ENCODE assay signal across 13 mouse cellular contexts in genomic region chr4:26766235-26767228, GRCm38 (mm10).
DNase-seq lines count a peak whose midpoint lies in the region; ATAC-seq lines count a peak whose summit lies in the region.
"Had no signal": no experiment of that assay in that cellular context is flagged by ENCODE, and none has a peak within 500 bp of the region (broad histone marks: within the 10 kb centered on the region; RNA-seq: fewer than 3 reads in every experiment).

No protein-coding gene starts in this region.

- H3K4me1 ChIP-seq in embryonic facial prominence, embryonic 11.5 days (ENCODE audit: control insufficient read depth, insufficient read depth, low read length): no peaks in the 10 kb centered on the region
- no peaks in the 10 kb centered on the region for H3K4me1 ChIP-seq in embryonic facial prominence, embryonic 10.5 days
- no peaks in the 10 kb centered on the region for H3K4me1 ChIP-seq in embryonic facial prominence, embryonic 15.5 days
- H3K4me1 ChIP-seq in hindbrain, embryonic 14.5 days (replicated peaks; ENCODE audit: control insufficient read depth, insufficient read depth, low read length): no peaks in the 10 kb centered on the region
- peaks cover 3% of the 10 kb centered on the region; the same call in 1 of the 2 replicates for H3K4me1 ChIP-seq in midbrain, embryonic 16.5 days (ENCODE audit: control insufficient read depth, insufficient read depth, low read length)
- H3K4me1 ChIP-seq: liver, embryonic 12.5 days had no signal

- no peaks in the 10 kb centered on the region for H3K27me3 ChIP-seq in embryonic facial prominence, embryonic 11.5 days (ENCODE audit: control insufficient read depth, insufficient read depth, low read length)
- H3K27me3 ChIP-seq in embryonic facial prominence, embryonic 10.5 days (replicated peaks; ENCODE audit: low read depth, poor library complexity, severe bottlenecking): no peaks in the 10 kb centered on the region
- H3K27me3 ChIP-seq in embryonic facial prominence, embryonic 15.5 days: no peaks in the 10 kb centered on the region
- no peaks in the 10 kb centered on the region for H3K27me3 ChIP-seq in hindbrain, embryonic 14.5 days (ENCODE audit: control insufficient read depth, insufficient read depth, low read length)
- H3K27me3 ChIP-seq in midbrain, embryonic 16.5 days (ENCODE audit: control insufficient read depth, insufficient read depth, low read depth, low read length): peaks cover 7% of the 10 kb centered on the region
- H3K27me3 ChIP-seq: liver, embryonic 12.5 days had no signal

- H3K9me3 ChIP-seq in embryonic facial prominence, embryonic 11.5 days (replicated peaks; ENCODE audit: control insufficient read depth, low read length): no peaks in the 10 kb centered on the region
- no peaks in the 10 kb centered on the region for H3K9me3 ChIP-seq in embryonic facial prominence, embryonic 10.5 days
- no peaks in the 10 kb centered on the region for H3K9me3 ChIP-seq in embryonic facial prominence, embryonic 15.5 days (replicated peaks)
- no peaks in the 10 kb centered on the region for H3K9me3 ChIP-seq in hindbrain, embryonic 14.5 days (ENCODE audit: control insufficient read depth, low read length)
- H3K9me3 ChIP-seq in midbrain, embryonic 16.5 days (replicated peaks; ENCODE audit: control insufficient read depth, low read length, poor library complexity, severe bottlenecking): no peaks in the 10 kb centered on the region
- H3K9me3 ChIP-seq: liver, embryonic 12.5 days had no signal

- H3K4me2 ChIP-seq in embryonic facial prominence, embryonic 11.5 days (ENCODE audit: low read depth, low read length): no peak overlapping the region
- H3K4me2 ChIP-seq in embryonic facial prominence, embryonic 15.5 days (replicated peaks): peak overlapping the region; percentile 30
- H3K4me2 ChIP-seq in hindbrain, embryonic 14.5 days (replicated peaks): peak overlapping the region; percentile 20
- H3K4me2 ChIP-seq in midbrain, embryonic 16.5 days (ENCODE audit: low read length): peak overlapping the region; percentile 27
- H3K4me2 ChIP-seq: liver, embryonic 12.5 days had no signal

- peak; percentile 18 for DNase-seq in embryonic facial prominence, embryonic 11.5 days (ENCODE audit: low spot score)
- DNase-seq in embryonic facial prominence, embryonic 10.5 days (ENCODE audit: low spot score): no peak
- no peak for DNase-seq in hindbrain, embryonic 14.5 days (ENCODE audit: low spot score)
- DNase-seq in kidney, postnatal 10 days: no peak
- DNase-seq in layer of hippocampus, adult 9-11 months: no peak
- DNase-seq in heart, postnatal 25 days (ENCODE audit: low spot score): no peak
- DNase-seq: adrenal gland, postnatal 10 days; heart, adult 18-20 months; kidney, adult 18-20 months; lung, postnatal 36 days had no signal

- WGBS in embryonic facial prominence, embryonic 11.5 days: 48% methylated on average over 16 of the region's 16 CpGs
- WGBS in embryonic facial prominence, embryonic 10.5 days: 54% methylated on average over 16 of the region's 16 CpGs
- WGBS in embryonic facial prominence, embryonic 15.5 days: 23% methylated on average over 16 of the region's 16 CpGs
- 34% methylated on average over 16 of the region's 16 CpGs for WGBS in hindbrain, embryonic 14.5 days
- 13% methylated on average over 16 of the region's 16 CpGs for WGBS in midbrain, embryonic 16.5 days

- intact Hi-C loops in heart, postnatal 25 days (cut with DNase I): no loop called here

- no peak overlapping the region for H3K27ac ChIP-seq in embryonic facial prominence, embryonic 11.5 days (replicated peaks; ENCODE audit: low read depth, low read length)
- no peak overlapping the region for H3K27ac ChIP-seq in embryonic facial prominence, embryonic 10.5 days (replicated peaks)
- H3K27ac ChIP-seq in embryonic facial prominence, embryonic 15.5 days (replicated peaks): no peak overlapping the region
- H3K27ac ChIP-seq in hindbrain, embryonic 14.5 days: no peak overlapping the region
- H3K27ac ChIP-seq in midbrain, embryonic 16.5 days (ENCODE audit: low read length): no peak overlapping the region
- H3K27ac ChIP-seq: liver, embryonic 12.5 days had no signal

- no peak overlapping the region for H3K9ac ChIP-seq in embryonic facial prominence, embryonic 11.5 days (replicated peaks; ENCODE audit: low read length)
- H3K9ac ChIP-seq in embryonic facial prominence, embryonic 15.5 days: no peak overlapping the region
- no peak overlapping the region for H3K9ac ChIP-seq in hindbrain, embryonic 14.5 days
- no peak overlapping the region for H3K9ac ChIP-seq in midbrain, embryonic 16.5 days (ENCODE audit: low read depth, low read length)
- H3K9ac ChIP-seq: liver, embryonic 12.5 days had no signal

- no peaks in the 10 kb centered on the region for H3K36me3 ChIP-seq in embryonic facial prominence, embryonic 11.5 days (replicated peaks; ENCODE audit: control insufficient read depth, insufficient read depth, low read depth, low read length)
- no peaks in the 10 kb centered on the region for H3K36me3 ChIP-seq in embryonic facial prominence, embryonic 10.5 days (replicated peaks)
- H3K36me3 ChIP-seq in embryonic facial prominence, embryonic 15.5 days: no peaks in the 10 kb centered on the region
- H3K36me3 ChIP-seq in hindbrain, embryonic 14.5 days (replicated peaks; ENCODE audit: control insufficient read depth, insufficient read depth): no peaks in the 10 kb centered on the region
- no peaks in the 10 kb centered on the region for H3K36me3 ChIP-seq in midbrain, embryonic 16.5 days (ENCODE audit: control insufficient read depth, insufficient read depth, low read length)
- H3K36me3 ChIP-seq: liver, embryonic 12.5 days had no signal

- no peak overlapping the region for H3K4me3 ChIP-seq in embryonic facial prominence, embryonic 11.5 days (ENCODE audit: low read depth, low read length)
- H3K4me3 ChIP-seq in embryonic facial prominence, embryonic 10.5 days: no peak overlapping the region
- no peak overlapping the region for H3K4me3 ChIP-seq in embryonic facial prominence, embryonic 15.5 days (replicated peaks)
- no peak overlapping the region for H3K4me3 ChIP-seq in hindbrain, embryonic 14.5 days (replicated peaks; ENCODE audit: low read length)
- no peak overlapping the region for H3K4me3 ChIP-seq in midbrain, embryonic 16.5 days (ENCODE audit: low read depth, low read length)
- H3K4me3 ChIP-seq: liver, embryonic 12.5 days had no signal

- no peak for ATAC-seq in embryonic facial prominence, embryonic 11.5 days (replicated peaks; ENCODE audit: insufficient number of reproducible peaks, low FRiP score, low TSS enrichment, low read depth)
- ATAC-seq in embryonic facial prominence, embryonic 15.5 days (ENCODE audit: insufficient number of reproducible peaks, low FRiP score, low TSS enrichment, low read depth): no peak
- no peak for ATAC-seq in hindbrain, embryonic 14.5 days (ENCODE audit: low FRiP score)
- ATAC-seq in midbrain, embryonic 16.5 days: no peak
- ATAC-seq: liver, embryonic 12.5 days had no signal
